Mouse (Mus musculus): ENCODE measurements around the gene Ampd3. TPM values are rescaled to one million over a fixed set of nuclear protein-coding genes. Genes with fewer than 3 reads are reported as not detected.

The Ampd3 gene
- polyA plus RNA-seq, 1 experiment from 2014 or later = 4.9 TPM

- Histone ChIP-seq H3K4me1 (peaks cover 35% of the 10 kb centered on the region), H3K36me3 (peaks cover 49% of the 10 kb centered on the region), H3K27ac (no peak overlapping the region), H3K9me3 (no peaks in the 10 kb centered on the region), H3K4me3 (no peak overlapping the region), H3K27me3 (ENCODE audit: insufficient read depth, poor library complexity, severe bottlenecking) (no peaks in the 10 kb centered on the region)
- no peak for DNase-seq (ENCODE audit: low spot score)
- WGBS = 83% methylated on average over 8 of the region's 8 CpGs
Observed at GRCm38 (mm10) chr7:110823995-110824953, 56.3 kb downstream of the Ampd3 start.

- Histone ChIP-seq H3K9me3 (no peaks in the 10 kb centered on the region), H3K36me3 (peaks cover 54% of the 10 kb centered on the region), H3K27me3 (ENCODE audit: insufficient read depth, poor library complexity, severe bottlenecking) (no peaks in the 10 kb centered on the region), H3K27ac (no peak overlapping the region), H3K4me3 (no peak overlapping the region), H3K4me1 (no peaks in the 10 kb centered on the region; the same call in 1 of the 2 replicates)
- no peak for DNase-seq (ENCODE audit: low spot score)
- 68% methylated on average over 1 of the region's 1 CpGs for WGBS
Observed at GRCm38 (mm10) chr7:110833024-110833423, 65.0 kb downstream of the Ampd3 start.

GRCm38 (mm10) chr7:110834018-110834417 is 66.0 kb downstream of the Ampd3 start:
- no peak overlapping the region for H3K27ac ChIP-seq
- 88% methylated on average over 1 of the region's 1 CpGs for WGBS
- no peaks in the 10 kb centered on the region for H3K27me3 ChIP-seq (ENCODE audit: insufficient read depth, poor library complexity, severe bottlenecking)
- H3K4me3 ChIP-seq = no peak overlapping the region
- H3K36me3 ChIP-seq = peaks cover 44% of the 10 kb centered on the region
- H3K4me1 ChIP-seq = no peaks in the 10 kb centered on the region; the same call in 1 of the 2 replicates
- no peaks in the 10 kb centered on the region for H3K9me3 ChIP-seq
- DNase-seq (ENCODE audit: low spot score) = no peak

- no peak for DNase-seq (ENCODE audit: low spot score)
- WGBS = 59% methylated on average over 3 of the region's 3 CpGs
- Histone ChIP-seq H3K27ac (no peak overlapping the region), H3K27me3 (ENCODE audit: insufficient read depth, poor library complexity, severe bottlenecking) (no peaks in the 10 kb centered on the region), H3K4me3 (no peak overlapping the region), H3K9me3 (no peaks in the 10 kb centered on the region), H3K4me1 (no peaks in the 10 kb centered on the region; the same call in 1 of the 2 replicates), H3K36me3 (peaks cover 39% of the 10 kb centered on the region)
Observed at GRCm38 (mm10) chr7:110834522-110834921, 66.5 kb downstream of the Ampd3 start.

GRCm38 (mm10) chr7:110840332-110840731 is 72.3 kb downstream of the Ampd3 start:
- H3K27ac ChIP-seq = no peak overlapping the region
- no peaks in the 10 kb centered on the region for H3K9me3 ChIP-seq
- H3K36me3 ChIP-seq = peaks cover 14% of the 10 kb centered on the region
- 75% methylated on average over 4 of the region's 4 CpGs for WGBS
- DNase-seq (ENCODE audit: low spot score) = no peak
- no peak overlapping the region for H3K4me3 ChIP-seq
- H3K27me3 ChIP-seq (ENCODE audit: insufficient read depth, poor library complexity, severe bottlenecking) = no peaks in the 10 kb centered on the region
- peaks cover 10% of the 10 kb centered on the region; the same call in 1 of the 2 replicates for H3K4me1 ChIP-seq

GRCm38 (mm10) chr7:110843916-110844874 is 76.2 kb downstream of the Ampd3 start, which contains the start of gene Rnf141:
TSS of gene Rnf141 (minus strand) at chr7:110844457.
- Histone ChIP-seq H3K4me1 (peaks cover 10% of the 10 kb centered on the region; the same call in 1 of the 2 replicates), H3K9me3 (no peaks in the 10 kb centered on the region), H3K4me3 (peak within 1 kb of the TSS; percentile 82), H3K27ac (peak within 1 kb of the TSS; percentile 95), H3K36me3 (no peaks in the 10 kb centered on the region), H3K27me3 (ENCODE audit: insufficient read depth, poor library complexity, severe bottlenecking) (no peaks in the 10 kb centered on the region)
- under 1% methylated on average over 42 of the region's 42 CpGs for WGBS
- peak; percentile 96 for DNase-seq (ENCODE audit: low spot score)

GRCm38 (mm10) chr7:110847321-110847720 is 79.3 kb downstream of the Ampd3 start:
- Histone ChIP-seq H3K27me3 (ENCODE audit: insufficient read depth, poor library complexity, severe bottlenecking) (no peaks in the 10 kb centered on the region), H3K4me1 (peaks cover 16% of the 10 kb centered on the region; the same call in 1 of the 2 replicates), H3K36me3 (no peaks in the 10 kb centered on the region), H3K9me3 (no peaks in the 10 kb centered on the region), H3K4me3 (no peak overlapping the region), H3K27ac (no peak overlapping the region)
- WGBS = 51% methylated on average over 2 of the region's 2 CpGs
- no peak for DNase-seq (ENCODE audit: low spot score)

GRCm38 (mm10) chr7:110848371-110848770 is 80.4 kb downstream of the Ampd3 start:
- no peak for DNase-seq (ENCODE audit: low spot score)
- H3K4me1 ChIP-seq = peaks cover 11% of the 10 kb centered on the region; the same call in 1 of the 2 replicates
- H3K9me3 ChIP-seq = no peaks in the 10 kb centered on the region
- no peaks in the 10 kb centered on the region for H3K27me3 ChIP-seq (ENCODE audit: insufficient read depth, poor library complexity, severe bottlenecking)
- no peak overlapping the region for H3K4me3 ChIP-seq
- H3K27ac ChIP-seq = no peak overlapping the region
- H3K36me3 ChIP-seq = no peaks in the 10 kb centered on the region
- WGBS = 89% methylated on average over 1 of the region's 1 CpGs

- Histone ChIP-seq H3K36me3 (no peaks in the 10 kb centered on the region), H3K27ac (peak overlapping the region; percentile 67; the same call in 1 of the 2 replicates), H3K4me1 (peaks cover 17% of the 10 kb centered on the region; the same call in 1 of the 2 replicates), H3K4me3 (no peak overlapping the region), H3K27me3 (ENCODE audit: insufficient read depth, poor library complexity, severe bottlenecking) (no peaks in the 10 kb centered on the region), H3K9me3 (no peaks in the 10 kb centered on the region)
- no peak for DNase-seq (ENCODE audit: low spot score)
- WGBS = 55% methylated on average over 7 of the region's 7 CpGs
Observed at GRCm38 (mm10) chr7:110851541-110852203, 83.7 kb downstream of the Ampd3 start.

- Histone ChIP-seq H3K4me1 (peaks cover 17% of the 10 kb centered on the region; the same call in 1 of the 2 replicates), H3K9me3 (no peaks in the 10 kb centered on the region), H3K27me3 (ENCODE audit: insufficient read depth, poor library complexity, severe bottlenecking) (no peaks in the 10 kb centered on the region), H3K27ac (no peak overlapping the region), H3K36me3 (no peaks in the 10 kb centered on the region), H3K4me3 (no peak overlapping the region)
- WGBS = 67% methylated on average over 10 of the region's 10 CpGs
- no peak for DNase-seq (ENCODE audit: low spot score)
Observed at GRCm38 (mm10) chr7:110853611-110854010, 85.6 kb downstream of the Ampd3 start.

GRCm38 (mm10) chr7:110854519-110854918 is 86.5 kb downstream of the Ampd3 start:
- no peaks in the 10 kb centered on the region for H3K27me3 ChIP-seq (ENCODE audit: insufficient read depth, poor library complexity, severe bottlenecking)
- H3K36me3 ChIP-seq = no peaks in the 10 kb centered on the region
- H3K9me3 ChIP-seq = no peaks in the 10 kb centered on the region
- no peak overlapping the region for H3K4me3 ChIP-seq
- peaks cover 17% of the 10 kb centered on the region; the same call in 1 of the 2 replicates for H3K4me1 ChIP-seq
- WGBS = 67% methylated on average over 3 of the region's 3 CpGs
- no peak overlapping the region for H3K27ac ChIP-seq
- DNase-seq (ENCODE audit: low spot score) = no peak

GRCm38 (mm10) chr7:110854927-110855546 is 87.0 kb downstream of the Ampd3 start:
- no peaks in the 10 kb centered on the region for H3K36me3 ChIP-seq
- WGBS = 81% methylated on average over 8 of the region's 8 CpGs
- H3K4me1 ChIP-seq = peaks cover 19% of the 10 kb centered on the region; the same call in 1 of the 2 replicates
- no peaks in the 10 kb centered on the region for H3K9me3 ChIP-seq
- no peak for DNase-seq (ENCODE audit: low spot score)
- no peaks in the 10 kb centered on the region for H3K27me3 ChIP-seq (ENCODE audit: insufficient read depth, poor library complexity, severe bottlenecking)
- H3K27ac ChIP-seq = no peak overlapping the region
- H3K4me3 ChIP-seq = no peak overlapping the region
